Mouse (Mus musculus): ENCODE measurements around the gene Wbp4.
"Not testable (repeated sequence)": the region's sequence is repeated elsewhere in the genome, so short reads cannot be mapped to it uniquely, and the experiment has no call there.

GRCm38 (mm10) chr14:79451681-79452590, 29.4 kb downstream of the Wbp4 start, which contains the start of gene Kbtbd6:
- not testable (repeated sequence) for TF ChIP-seq CTCF (IDR thresholded peaks at IDR 0.05; ENCODE audit: borderline replicate concordance, insufficient read depth, low read length)
- TF ChIP-seq POLR2A (IDR thresholded peaks at IDR 0.05; ENCODE audit: low read depth, low read length), result peak; percentile 67
